In the genomic region with DNA sequence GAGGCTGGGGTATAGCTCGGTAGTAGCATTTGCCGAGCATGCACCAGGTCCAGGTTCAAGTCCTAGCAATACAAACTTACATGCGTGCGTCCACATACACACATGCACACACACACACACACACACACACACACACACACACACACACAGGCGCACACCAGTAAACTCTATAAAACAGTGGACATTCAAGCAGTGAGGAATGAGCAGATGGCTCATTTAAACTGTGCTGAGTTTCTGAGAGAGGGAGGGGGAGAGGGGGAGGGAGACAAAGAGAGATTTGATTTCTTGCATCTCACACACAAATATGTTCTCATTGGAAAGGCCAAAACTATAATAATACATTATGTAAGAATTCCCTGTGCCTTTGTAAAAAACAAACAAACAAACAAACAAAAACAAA, we compare ENCODE assay signal across 31 mouse cellular contexts. TPM values are rescaled to one million over a fixed set of nuclear protein-coding genes. Genes with fewer than 3 reads are reported as not detected.
A peak's percentile ranks its signal among the peaks of the same experiment; 100 is the strongest.
DNase-seq lines count a peak whose midpoint lies in the region; ATAC-seq and TF ChIP-seq lines count a peak whose summit lies in the region.
"Had no signal": no experiment of that assay in that cellular context is flagged by ENCODE, and none has a peak within 500 bp of the region (broad histone marks: within the 10 kb centered on the region; RNA-seq: fewer than 3 reads in every experiment).

No protein-coding gene starts in this region.

- no peak overlapping the region for H3K9ac ChIP-seq in forebrain, embryonic 13.5 days
- no peak overlapping the region for H3K9ac ChIP-seq in forebrain, embryonic 12.5 days
- no peak overlapping the region for H3K9ac ChIP-seq in kidney, embryonic 15.5 days
- H3K9ac ChIP-seq in forebrain, embryonic 16.5 days (replicated peaks; ENCODE audit: low read depth, low read length), result no peak overlapping the region
- H3K9ac ChIP-seq: embryonic facial prominence, embryonic 13.5 days; hindbrain, embryonic 12.5 days; hindbrain, embryonic 15.5 days had no signal

- H3K4me1 ChIP-seq in forebrain, embryonic 13.5 days, result no peaks in the 10 kb centered on the region
- H3K4me1 ChIP-seq in forebrain, embryonic 12.5 days, result no peaks in the 10 kb centered on the region
- no peaks in the 10 kb centered on the region for H3K4me1 ChIP-seq in kidney, embryonic 15.5 days
- peaks cover 7% of the 10 kb centered on the region; the same call in 1 of the 2 replicates for H3K4me1 ChIP-seq in forebrain, embryonic 16.5 days (replicated peaks; ENCODE audit: control insufficient read depth, insufficient read depth, low read length)
- H3K4me1 ChIP-seq: embryonic facial prominence, embryonic 10.5 days; embryonic facial prominence, embryonic 13.5 days; hindbrain, embryonic 12.5 days; hindbrain, embryonic 15.5 days had no signal

- H3K4me2 ChIP-seq in forebrain, embryonic 13.5 days, result no peak overlapping the region
- H3K4me2 ChIP-seq in forebrain, embryonic 12.5 days, result no peak overlapping the region
- no peak overlapping the region for H3K4me2 ChIP-seq in kidney, embryonic 15.5 days
- H3K4me2 ChIP-seq in forebrain, embryonic 16.5 days (ENCODE audit: low read length), result no peak overlapping the region
- H3K4me2 ChIP-seq: embryonic facial prominence, embryonic 13.5 days; heart, embryonic 11.5 days; hindbrain, embryonic 12.5 days; hindbrain, embryonic 15.5 days had no signal

- no peaks in the 10 kb centered on the region for H3K27me3 ChIP-seq in forebrain, embryonic 13.5 days
- no peaks in the 10 kb centered on the region for H3K27me3 ChIP-seq in forebrain, embryonic 12.5 days
- no peaks in the 10 kb centered on the region for H3K27me3 ChIP-seq in kidney, embryonic 15.5 days
- H3K27me3 ChIP-seq in forebrain, embryonic 16.5 days (replicated peaks; ENCODE audit: control insufficient read depth, insufficient read depth, low read length), result no peaks in the 10 kb centered on the region
- H3K27me3 ChIP-seq: embryonic facial prominence, embryonic 13.5 days; hindbrain, embryonic 12.5 days; hindbrain, embryonic 15.5 days had no signal

- peaks cover 4% of the 10 kb centered on the region; the same call in 1 of the 2 replicates for H3K9me3 ChIP-seq in forebrain, embryonic 13.5 days (replicated peaks)
- H3K9me3 ChIP-seq in forebrain, embryonic 12.5 days, result no peaks in the 10 kb centered on the region
- H3K9me3 ChIP-seq in kidney, embryonic 15.5 days (replicated peaks), result no peaks in the 10 kb centered on the region
- H3K9me3 ChIP-seq in forebrain, embryonic 16.5 days (ENCODE audit: control insufficient read depth, low read length), result no peaks in the 10 kb centered on the region
- H3K9me3 ChIP-seq: embryonic facial prominence, embryonic 10.5 days; embryonic facial prominence, embryonic 13.5 days; hindbrain, embryonic 12.5 days; hindbrain, embryonic 15.5 days had no signal

- no peaks in the 10 kb centered on the region for H3K36me3 ChIP-seq in forebrain, embryonic 13.5 days (ENCODE audit: poor library complexity, severe bottlenecking)
- no peaks in the 10 kb centered on the region for H3K36me3 ChIP-seq in forebrain, embryonic 12.5 days (replicated peaks)
- no peaks in the 10 kb centered on the region for H3K36me3 ChIP-seq in kidney, embryonic 15.5 days
- no peaks in the 10 kb centered on the region for H3K36me3 ChIP-seq in forebrain, embryonic 16.5 days (ENCODE audit: control insufficient read depth, insufficient read depth)
- H3K36me3 ChIP-seq: embryonic facial prominence, embryonic 10.5 days; embryonic facial prominence, embryonic 13.5 days; hindbrain, embryonic 12.5 days; hindbrain, embryonic 15.5 days had no signal

- intact Hi-C loops in gastrocnemius, adult 2 months (cut with DNase I), result no loop called here
- intact Hi-C loops in gastrocnemius, postnatal 14 days (cut with DNase I; ENCODE audit: low total_unique reads), result no loop called here

- DNase-seq in gastrocnemius, adult 2 months, result no peak
- no peak for DNase-seq in gastrocnemius, postnatal 14 days
- peak; percentile 16 to 17 for DNase-seq in kidney, postnatal 4 days
- DNase-seq in heart, adult 8-10 months (ENCODE audit: low spot score), result no peak
- DNase-seq: adrenal gland, adult 8-10 months; adrenal gland, postnatal 36 days; cerebellum, adult 11-12 months; cerebellum, adult 8-10 months; cerebellum, postnatal 10 days; cerebellum, postnatal 36 days; embryo, embryonic 11 days; gastrocnemius, postnatal 36 days; heart, adult 2 months had no signal

- peak; percentile 59; the same call in 1 of the 2 replicates for ATAC-seq in forebrain, embryonic 13.5 days
- no peak for ATAC-seq in forebrain, embryonic 12.5 days (ENCODE audit: low FRiP score)
- no peak for ATAC-seq in kidney, embryonic 15.5 days (replicated peaks; ENCODE audit: low FRiP score)
- ATAC-seq in forebrain, embryonic 16.5 days, result peak; percentile 68; the same call in 1 of the 2 replicates
- ATAC-seq: activated CD4-positive, CD25-positive, alpha-beta regulatory T cell, adult 4 months; intestine, postnatal 0 days had no signal

- no peak overlapping the region for H3K4me3 ChIP-seq in forebrain, embryonic 13.5 days
- H3K4me3 ChIP-seq in forebrain, embryonic 12.5 days (replicated peaks), result no peak overlapping the region
- no peak overlapping the region for H3K4me3 ChIP-seq in gastrocnemius, adult 2 months
- no peak overlapping the region for H3K4me3 ChIP-seq in kidney, embryonic 15.5 days (replicated peaks)
- H3K4me3 ChIP-seq in forebrain, embryonic 16.5 days (replicated peaks; ENCODE audit: low read length), result no peak overlapping the region
- H3K4me3 ChIP-seq: embryonic facial prominence, embryonic 10.5 days; embryonic facial prominence, embryonic 13.5 days; erythroblast, embryonic 14.5 days; heart, adult 2 months; hindbrain, embryonic 12.5 days; hindbrain, embryonic 15.5 days had no signal

- H3K27ac ChIP-seq in forebrain, embryonic 13.5 days, result no peak overlapping the region
- H3K27ac ChIP-seq in forebrain, embryonic 12.5 days, result no peak overlapping the region
- peak overlapping the region; percentile 69; the same call in 1 of the 2 replicates for H3K27ac ChIP-seq in gastrocnemius, adult 2 months
- H3K27ac ChIP-seq in kidney, embryonic 15.5 days, result no peak overlapping the region
- H3K27ac ChIP-seq in forebrain, embryonic 16.5 days (ENCODE audit: low read length), result no peak overlapping the region
- H3K27ac ChIP-seq: embryonic facial prominence, embryonic 10.5 days; embryonic facial prominence, embryonic 13.5 days; hindbrain, embryonic 12.5 days; hindbrain, embryonic 15.5 days had no signal

- 83% methylated on average over 5 of the region's 5 CpGs for WGBS in forebrain, embryonic 13.5 days
- 83% methylated on average over 5 of the region's 5 CpGs for WGBS in forebrain, embryonic 12.5 days
- WGBS in kidney, embryonic 15.5 days, result 78% methylated on average over 5 of the region's 5 CpGs
- 80% methylated on average over 5 of the region's 5 CpGs for WGBS in forebrain, embryonic 16.5 days

- TF ChIP-seq CTCF in gastrocnemius, adult 2 months (IDR thresholded peaks at IDR 0.05), result no peak

RNA-seq across cellular contexts. Expression of a gene that starts 1.0 kb away (rescaled TPM):
- 16.9 and 19.5 TPM in 2 replicates for polyA plus RNA-seq in forebrain, embryonic 13.5 days (2015; fragmentation: Nextera tagmentation; extraction: Ambion mirVana)
- 13.3 and 14.1 TPM in 2 replicates for polyA plus RNA-seq in forebrain, embryonic 12.5 days (2016; fragmentation: Nextera tagmentation; extraction: Ambion mirVana)
- total RNA-seq in gastrocnemius, adult 2 months (2021), result under 1 TPM; 0.50 to 0.71 TPM
- total RNA-seq in gastrocnemius, postnatal 14 days (2021), result 1 to 10 TPM in 1 of 2 experiments, under 1 TPM in 1; 0.93 to 1.8 TPM
- polyA plus RNA-seq in kidney, embryonic 15.5 days (2015; fragmentation: Nextera tagmentation; extraction: Ambion mirVana), result 1.2 and 1.4 TPM in 2 replicates
- 36.3 and 47.2 TPM in 2 replicates for polyA plus RNA-seq in forebrain, embryonic 16.5 days (2015; fragmentation: Nextera tagmentation; extraction: Ambion mirVana)
- total RNA-seq in heart, adult 8-10 months (2022), result 10 to 100 TPM in 1 of 4 experiments, 1 to 10 TPM in 3; 4.8 to 11.0 (median 9.3) TPM

RNA-seq across cellular contexts. Expression of a gene that starts 55.2 kb away (rescaled TPM):
- polyA plus RNA-seq in forebrain, embryonic 13.5 days (2015; fragmentation: Nextera tagmentation; extraction: Ambion mirVana), result 0.05 and 0.11 TPM in 2 replicates
- 0.06 TPM in 1 of 2 replicates, not detected in the other for polyA plus RNA-seq in forebrain, embryonic 12.5 days (2016; fragmentation: Nextera tagmentation; extraction: Ambion mirVana)
- total RNA-seq in gastrocnemius, adult 2 months (2021), result not detected
- under 1 TPM in 1 of 2 experiments, not detected in 1; 0.25 TPM for total RNA-seq in gastrocnemius, postnatal 14 days (2021)
- polyA plus RNA-seq in kidney, embryonic 15.5 days (2015; fragmentation: Nextera tagmentation; extraction: Ambion mirVana), result not detected in 2 replicates
- 0.09 and 0.11 TPM in 2 replicates for polyA plus RNA-seq in forebrain, embryonic 16.5 days (2015; fragmentation: Nextera tagmentation; extraction: Ambion mirVana)
- under 1 TPM in 1 of 4 experiments, not detected in 3; 0.25 TPM for total RNA-seq in heart, adult 8-10 months (2022)
- total RNA-seq: adrenal gland, postnatal 36 days; ES-E14; gastrocnemius, adult 8-10 months; gastrocnemius, postnatal 36 days; granulocyte monocyte progenitor cell, adult 5-6 weeks; heart, adult 2 months; heart, postnatal 25 days; hematopoietic stem cell, adult 5-6 weeks had no signal
- polyA plus RNA-seq: embryonic facial prominence, embryonic 10.5 days; embryonic facial prominence, embryonic 13.5 days; erythroblast, embryonic 14.5 days; heart, adult 2 months; heart, embryonic 11.5 days; heart, embryonic 14.5 days; intestine, postnatal 0 days had no signal

RNA-seq across cellular contexts. Expression of a gene that starts 55.3 kb away (rescaled TPM):
- polyA plus RNA-seq in forebrain, embryonic 13.5 days (2015; fragmentation: Nextera tagmentation; extraction: Ambion mirVana), result 50.9 and 55.9 TPM in 2 replicates
- polyA plus RNA-seq in forebrain, embryonic 12.5 days (2016; fragmentation: Nextera tagmentation; extraction: Ambion mirVana), result 72.1 and 77.1 TPM in 2 replicates
- total RNA-seq in gastrocnemius, adult 2 months (2021), result 10 to 100 TPM; 32.9 to 34.3 TPM
- 10 to 100 TPM; 27.7 to 30.0 TPM for total RNA-seq in gastrocnemius, postnatal 14 days (2021)
- polyA plus RNA-seq in kidney, embryonic 15.5 days (2015; fragmentation: Nextera tagmentation; extraction: Ambion mirVana), result 48.1 and 50.6 TPM in 2 replicates
- 62.9 and 67.1 TPM in 2 replicates for polyA plus RNA-seq in forebrain, embryonic 16.5 days (2015; fragmentation: Nextera tagmentation; extraction: Ambion mirVana)
- total RNA-seq in heart, adult 8-10 months (2022), result 10 to 100 TPM; 25.0 to 32.1 (median 27.8) TPM

Comparison
In these comparisons a context has a peak if more than half of its experiments do, and no peak if none do; other contexts are left out.
1. ATAC-seq: peak in forebrain, embryonic 13.5 days (single experiment) and forebrain, embryonic 16.5 days (single experiment); none in forebrain, embryonic 12.5 days (single experiment) and kidney, embryonic 15.5 days (single experiment).
2. DNase-seq: peak in kidney, postnatal 4 days (2 of 2); none in gastrocnemius, adult 2 months (single experiment), gastrocnemius, postnatal 14 days (single experiment) and heart, adult 8-10 months (single experiment).